Mouse (Mus musculus): Measurements from ENCODE around the gene Ranbp1. TPM values are rescaled to one million over a fixed set of nuclear protein-coding genes. Genes with fewer than 3 reads are reported as not detected.

Gene Ranbp1
- total RNA-seq, 2 experiments from 2014 or later = 17.9 to 28.5 TPM

GRCm38 (mm10) chr16:18233451-18233850 is 15.1 kb downstream of the Ranbp1 start:
- Histone ChIP-seq H3K27ac (peak overlapping the region; percentile 94), H3K4me3 (peak overlapping the region; percentile 95)
- no peak for DNase-seq
- TF ChIP-seq CTCF (IDR thresholded peaks at IDR 0.05) = no peak
- intact Hi-C loops (cut with DNase I) = loop anchor here (10.0 kb wide), 1 partner anchor 319 kb away; the partner anchor contains the start of genes Ess2 and Gsc2

DNA sequence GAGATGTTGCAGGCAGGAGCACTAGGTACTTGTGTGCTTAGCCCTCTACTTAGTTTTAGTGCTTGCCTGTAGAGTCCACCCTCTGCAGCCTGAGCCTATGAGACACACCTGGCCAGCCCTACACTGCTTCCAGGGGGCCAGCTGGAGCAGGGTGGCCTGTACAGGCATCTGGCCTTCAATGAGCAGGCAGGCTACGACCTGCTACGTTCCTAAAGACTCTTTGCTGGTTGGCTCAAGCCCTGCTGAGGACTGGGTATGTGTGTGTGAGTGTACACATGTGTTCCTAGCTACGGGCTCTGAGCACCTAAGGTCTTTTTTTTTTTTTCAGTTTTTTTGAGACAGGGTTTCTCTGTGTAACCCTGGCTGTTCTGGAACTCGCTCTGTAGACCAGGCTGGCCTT is 17.1 kb downstream of the Ranbp1 start:
- intact Hi-C loops (cut with DNase I) = loop anchor here (10.0 kb wide), 1 partner anchor 317 kb away; the partner anchor contains the start of genes Ess2 and Gsc2
- no peak for DNase-seq
- Histone ChIP-seq H3K27ac (peak overlapping the region; percentile 85), H3K4me3 (no peak overlapping the region)
- TF ChIP-seq CTCF (IDR thresholded peaks at IDR 0.05) = no peak

GRCm38 (mm10) chr16:18231047-18231446 is 17.5 kb downstream of the Ranbp1 start:
- intact Hi-C loops (cut with DNase I) = loop anchor here (10.0 kb wide), 1 partner anchor 316 kb away; the partner anchor contains the start of genes Ess2 and Gsc2
- no peak for TF ChIP-seq CTCF (IDR thresholded peaks at IDR 0.05)
- Histone ChIP-seq H3K4me3 (no peak overlapping the region; the same call in 1 of the 2 replicates), H3K27ac (peak overlapping the region; percentile 85)
- no peak for DNase-seq

DNA sequence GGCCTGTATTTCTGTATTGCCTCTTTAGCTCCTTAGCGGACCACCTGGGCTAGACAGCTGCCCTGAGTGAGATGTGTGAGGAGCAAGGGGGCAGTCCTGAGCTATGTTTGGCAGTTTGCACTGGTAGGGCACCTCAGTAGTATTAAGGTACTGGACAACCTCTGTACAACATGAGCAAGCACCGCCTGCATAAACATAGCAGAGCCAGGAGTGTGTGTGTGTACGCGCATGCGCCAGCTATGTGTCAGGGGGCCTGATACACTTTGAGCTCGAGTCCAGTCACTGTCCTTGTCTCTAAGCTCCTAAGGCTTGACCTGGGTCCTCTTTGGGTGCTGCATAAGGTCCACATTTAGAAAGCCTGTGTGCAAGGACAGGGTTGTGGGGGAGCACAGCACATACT is 17.9 kb downstream of the Ranbp1 start:
- H3K27ac ChIP-seq = peak overlapping the region; percentile 85
- peak overlapping the region; percentile 58 for H3K4me3 ChIP-seq
- intact Hi-C loops (cut with DNase I) = loop anchor here (10.0 kb wide), 1 partner anchor 316 kb away; the partner anchor contains the start of genes Ess2 and Gsc2
- TF ChIP-seq CTCF (IDR thresholded peaks at IDR 0.05) = no peak
- no peak for DNase-seq

- TF ChIP-seq CTCF (IDR thresholded peaks at IDR 0.05) = no peak
- peak overlapping the region; percentile 85 for H3K27ac ChIP-seq
- intact Hi-C loops (cut with DNase I) = loop anchor here (10.0 kb wide), 1 partner anchor 315 kb away; the partner anchor contains the start of genes Ess2 and Gsc2
- peak overlapping the region; percentile 58 for H3K4me3 ChIP-seq
- peak; percentile 80 for DNase-seq
Observed at GRCm38 (mm10) chr16:18229622-18230021, 18.9 kb downstream of the Ranbp1 start.

- TF ChIP-seq CTCF (IDR thresholded peaks at IDR 0.05) = no peak
- Histone ChIP-seq H3K4me3 (peak overlapping the region; percentile 58), H3K27ac (peak overlapping the region; percentile 85)
- peak; percentile 62 for DNase-seq
- intact Hi-C loops (cut with DNase I) = no loop called here
Observed at GRCm38 (mm10) chr16:18228856-18229255, 19.7 kb downstream of the Ranbp1 start.

- Histone ChIP-seq H3K4me3 (no peak overlapping the region), H3K27ac (peak overlapping the region; percentile 85; the same call in 1 of the 2 replicates)
- intact Hi-C loops (cut with DNase I) = no loop called here
- no peak for DNase-seq
- TF ChIP-seq CTCF (IDR thresholded peaks at IDR 0.05) = no peak
Observed at GRCm38 (mm10) chr16:18227897-18228422, 20.6 kb downstream of the Ranbp1 start.

GRCm38 (mm10) chr16:18227187-18227586 is 21.3 kb downstream of the Ranbp1 start:
- TF ChIP-seq CTCF (IDR thresholded peaks at IDR 0.05) = no peak
- intact Hi-C loops (cut with DNase I) = no loop called here
- H3K4me3 ChIP-seq = no peak overlapping the region

GRCm38 (mm10) chr16:18222188-18222587 is 26.3 kb downstream of the Ranbp1 start:
- Histone ChIP-seq H3K27ac (peak overlapping the region; percentile 53), H3K4me3 (no peak overlapping the region)
- intact Hi-C loops (cut with DNase I) = no loop called here
- no peak for TF ChIP-seq CTCF (IDR thresholded peaks at IDR 0.05)
- peak; percentile 62 for DNase-seq

More at GRCm38 (mm10) chr16:18227187-18227586, 21.3 kb downstream of the Ranbp1 start:
- no peak overlapping the region for H3K27ac ChIP-seq
- DNase-seq = no peak

GRCm38 (mm10) chr16:18221543-18221898 is 27.0 kb downstream of the Ranbp1 start:
- H3K4me3 ChIP-seq = no peak overlapping the region
- peak overlapping the region; percentile 31; the same call in 1 of the 2 replicates for H3K27ac ChIP-seq
- TF ChIP-seq CTCF (IDR thresholded peaks at IDR 0.05) = no peak
- DNase-seq = no peak
- intact Hi-C loops (cut with DNase I) = no loop called here

GRCm38 (mm10) chr16:18220856-18221542 is 27.5 kb downstream of the Ranbp1 start:
- intact Hi-C loops (cut with DNase I) = no loop called here
- Histone ChIP-seq H3K4me3 (no peak overlapping the region), H3K27ac (no peak overlapping the region)
- no peak for DNase-seq
- TF ChIP-seq CTCF (IDR thresholded peaks at IDR 0.05) = no peak

DNA sequence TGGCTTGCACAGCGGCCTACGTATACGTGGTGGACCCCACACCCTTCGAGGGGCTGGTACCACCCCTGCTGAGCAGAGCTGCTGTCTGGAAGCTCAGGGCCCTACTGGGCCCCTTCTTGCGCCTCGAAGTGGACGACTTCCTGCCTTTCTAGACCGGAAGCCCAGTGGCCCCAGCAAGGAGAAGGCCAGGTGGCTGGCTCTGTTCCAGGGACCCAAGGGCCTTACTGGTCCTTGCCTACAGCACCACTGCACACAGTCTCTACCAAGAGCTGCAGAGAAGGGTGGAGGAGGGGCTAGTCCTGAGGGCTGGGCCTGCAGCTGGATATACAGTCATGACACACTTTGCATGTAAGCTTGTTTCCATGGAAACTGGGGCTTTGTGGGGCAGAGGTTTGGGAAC is 28.5 kb downstream of the Ranbp1 start:
- H3K4me3 ChIP-seq = no peak overlapping the region
- intact Hi-C loops (cut with DNase I) = no loop called here
- H3K27ac ChIP-seq = no peak overlapping the region
- no peak for DNase-seq
- no peak for TF ChIP-seq CTCF (IDR thresholded peaks at IDR 0.05)

DNA sequence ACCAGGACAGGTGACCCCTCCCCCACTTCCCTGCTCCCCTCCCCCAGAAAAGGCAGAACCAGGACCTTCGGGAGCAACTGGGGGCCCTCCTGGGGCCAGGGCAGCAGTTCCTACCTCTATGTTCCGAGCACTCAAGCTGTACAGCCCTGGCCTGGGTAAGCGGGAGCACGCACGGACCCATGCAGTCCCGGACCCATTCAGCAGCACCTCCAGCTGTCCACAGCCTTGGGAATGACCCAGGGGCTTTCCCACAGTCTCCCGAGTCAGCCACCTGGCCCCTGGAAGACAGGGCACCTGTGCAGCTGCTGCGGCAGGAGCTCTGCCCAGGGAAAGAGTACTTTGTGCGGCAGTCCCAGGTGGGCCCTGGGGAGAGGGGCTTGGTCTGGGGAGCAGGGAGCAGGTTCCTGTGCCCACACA is 29.9 kb downstream of the Ranbp1 start:
- no peak for TF ChIP-seq CTCF (IDR thresholded peaks at IDR 0.05)
- Histone ChIP-seq H3K4me3 (no peak overlapping the region), H3K27ac (no peak overlapping the region)
- DNase-seq = no peak
- intact Hi-C loops (cut with DNase I) = no loop called here

Measured in gastrocnemius, adult 2 months (tissue).